Mouse (Mus musculus): Measurements from ENCODE around the gene Cluap1.

DNA sequence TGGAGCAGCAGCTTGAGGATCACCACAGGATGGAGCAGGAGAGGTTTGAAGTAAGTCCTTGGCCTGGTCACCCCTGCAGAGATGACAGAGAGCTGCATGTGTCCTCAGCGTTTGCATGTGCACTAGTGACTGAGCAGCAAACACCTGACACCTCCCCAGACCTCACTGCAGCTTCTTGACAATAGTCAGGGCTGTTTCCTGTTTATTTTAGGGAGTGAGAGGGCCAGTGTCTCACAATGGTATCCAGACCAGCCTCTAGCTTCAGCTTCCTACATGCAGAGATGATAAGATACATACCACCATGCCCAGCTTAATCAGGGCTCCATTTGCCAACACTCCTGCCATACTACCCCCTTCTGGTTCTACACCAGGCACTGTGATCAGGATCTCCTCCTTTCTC, 20.0 kb downstream of the Cluap1 start:
- TF ChIP-seq CTCF (IDR thresholded peaks at IDR 0.05; ENCODE audit: borderline replicate concordance, control insufficient read depth, extremely low read depth, insufficient read depth, low read length, poor library complexity) (no peak), POLR2A (IDR thresholded peaks at IDR 0.05; ENCODE audit: control insufficient read depth, extremely low read depth, insufficient read depth, low read length, poor library complexity) (no peak)
